Comparison of ENCODE assay signal across 27 mouse cellular contexts in the genomic region with DNA sequence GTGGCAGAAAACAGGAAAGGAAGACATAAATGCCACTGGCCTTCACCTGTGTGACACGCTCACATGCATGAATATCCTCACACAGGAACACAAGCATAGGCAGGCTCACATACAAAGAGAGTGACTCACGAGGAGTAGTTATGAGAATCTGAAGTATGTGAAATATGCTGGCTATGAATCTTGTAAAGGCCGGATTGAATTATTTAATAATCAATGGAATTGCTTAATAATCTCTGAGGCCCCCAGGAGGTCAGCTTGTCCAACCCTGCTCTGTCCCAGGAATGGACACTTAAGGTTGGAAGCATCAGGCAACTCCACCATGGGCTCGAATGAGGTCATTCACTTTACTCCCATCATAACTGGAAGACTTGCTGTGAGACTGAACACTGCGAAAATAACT. TPM values are rescaled to one million over a fixed set of nuclear protein-coding genes. Genes with fewer than 3 reads are reported as not detected.
DNase-seq lines count a peak whose midpoint lies in the region; ATAC-seq and TF ChIP-seq lines count a peak whose summit lies in the region.
"Had no signal": no experiment of that assay in that cellular context is flagged by ENCODE, and none has a peak within 500 bp of the region (broad histone marks: within the 10 kb centered on the region; RNA-seq: fewer than 3 reads in every experiment).

No protein-coding gene starts in this region.

- 63% methylated on average over 5 of the region's 5 CpGs for WGBS in heart, embryonic 13.5 days
- 72% methylated on average over 5 of the region's 5 CpGs for WGBS in heart, embryonic 11.5 days (ENCODE audit: insufficient replicate concordance)

- H3K4me3 ChIP-seq in gastrocnemius, adult 2 months: no peak overlapping the region
- H3K4me3 ChIP-seq in heart, embryonic 13.5 days: no peak overlapping the region
- no peak overlapping the region for H3K4me3 ChIP-seq in heart, embryonic 11.5 days (ENCODE audit: low read depth, low read length)
- H3K4me3 ChIP-seq in embryonic fibroblast, embryonic 13.5 days (ENCODE audit: insufficient read depth, low read length): no peak overlapping the region
- H3K4me3 ChIP-seq: embryonic facial prominence, embryonic 12.5 days; embryonic facial prominence, embryonic 15.5 days; erythroblast, embryonic 14.5 days; forebrain, embryonic 12.5 days; forebrain, embryonic 15.5 days; heart, embryonic 10.5 days; hindbrain, embryonic 12.5 days; hindbrain, embryonic 15.5 days had no signal

- no peak for TF ChIP-seq POLR2A in embryonic fibroblast, embryonic 13.5 days (IDR thresholded peaks at IDR 0.05; ENCODE audit: low read depth, low read length)

- H3K9ac ChIP-seq in heart, embryonic 13.5 days: no peak overlapping the region
- no peak overlapping the region for H3K9ac ChIP-seq in heart, embryonic 11.5 days (ENCODE audit: low read depth, low read length)
- H3K9ac ChIP-seq: embryonic facial prominence, embryonic 12.5 days; embryonic facial prominence, embryonic 15.5 days; forebrain, embryonic 12.5 days; forebrain, embryonic 15.5 days; hindbrain, embryonic 12.5 days; hindbrain, embryonic 15.5 days had no signal

- H3K4me2 ChIP-seq in heart, embryonic 13.5 days: no peak overlapping the region
- H3K4me2 ChIP-seq in heart, embryonic 11.5 days: no peak overlapping the region
- H3K4me2 ChIP-seq: embryonic facial prominence, embryonic 12.5 days; embryonic facial prominence, embryonic 15.5 days; forebrain, embryonic 12.5 days; forebrain, embryonic 15.5 days; hindbrain, embryonic 12.5 days; hindbrain, embryonic 15.5 days had no signal

- peak overlapping the region; percentile 38 for H3K27ac ChIP-seq in gastrocnemius, adult 2 months
- peak overlapping the region; percentile 12; the same call in 1 of the 2 replicates for H3K27ac ChIP-seq in heart, embryonic 13.5 days (replicated peaks)
- no peak overlapping the region for H3K27ac ChIP-seq in heart, embryonic 11.5 days (ENCODE audit: low read depth, low read length)
- peak overlapping the region; percentile 13; the same call in 1 of the 2 replicates for H3K27ac ChIP-seq in embryonic fibroblast, embryonic 13.5 days (ENCODE audit: insufficient read depth, low read length)
- H3K27ac ChIP-seq: embryonic facial prominence, embryonic 12.5 days; embryonic facial prominence, embryonic 15.5 days; forebrain, embryonic 12.5 days; forebrain, embryonic 15.5 days; heart, embryonic 10.5 days; hindbrain, embryonic 12.5 days; hindbrain, embryonic 15.5 days had no signal

- peaks cover 34% of the 10 kb centered on the region for H3K4me1 ChIP-seq in heart, embryonic 13.5 days
- H3K4me1 ChIP-seq in heart, embryonic 11.5 days (ENCODE audit: control insufficient read depth, insufficient read depth, low read length): peaks cover 12% of the 10 kb centered on the region
- peaks cover 2% of the 10 kb centered on the region; the same call in 1 of the 2 replicates for H3K4me1 ChIP-seq in embryonic fibroblast, embryonic 13.5 days (ENCODE audit: control insufficient read depth, insufficient read depth, low read length)
- H3K4me1 ChIP-seq: hindbrain, embryonic 15.5 days had no signal

- H3K9me3 ChIP-seq in heart, embryonic 13.5 days: peaks cover 4% of the 10 kb centered on the region; the same call in 1 of the 2 replicates
- peaks cover 3% of the 10 kb centered on the region; the same call in 1 of the 2 replicates for H3K9me3 ChIP-seq in heart, embryonic 11.5 days (replicated peaks; ENCODE audit: control insufficient read depth, low read length)
- H3K9me3 ChIP-seq: embryonic facial prominence, embryonic 12.5 days; embryonic facial prominence, embryonic 15.5 days; forebrain, embryonic 12.5 days; forebrain, embryonic 15.5 days; heart, embryonic 10.5 days; hindbrain, embryonic 12.5 days; hindbrain, embryonic 15.5 days had no signal

- intact Hi-C loops in gastrocnemius, adult 2 months (cut with DNase I): no loop called here
- intact Hi-C loops in left cerebral cortex, postnatal 25 days (cut with DNase I): loop anchor here (5.0 kb wide), 1 partner anchor 37 kb away; the partner anchor contains the start of gene Cyth3

- H3K27me3 ChIP-seq in heart, embryonic 13.5 days (replicated peaks): no peaks in the 10 kb centered on the region
- no peaks in the 10 kb centered on the region for H3K27me3 ChIP-seq in heart, embryonic 11.5 days (ENCODE audit: control insufficient read depth, insufficient read depth, low read length)
- H3K27me3 ChIP-seq: embryonic facial prominence, embryonic 12.5 days; embryonic facial prominence, embryonic 15.5 days; forebrain, embryonic 12.5 days; forebrain, embryonic 15.5 days; hindbrain, embryonic 12.5 days; hindbrain, embryonic 15.5 days had no signal

- TF ChIP-seq CTCF in gastrocnemius, adult 2 months (IDR thresholded peaks at IDR 0.05): no peak
- no peak for TF ChIP-seq CTCF in embryonic fibroblast, embryonic 13.5 days (IDR thresholded peaks at IDR 0.05; ENCODE audit: borderline replicate concordance, insufficient read depth, low read length)

- ATAC-seq in heart, embryonic 13.5 days (ENCODE audit: extremely low read depth, insufficient number of reproducible peaks, low FRiP score, low TSS enrichment): no peak
- ATAC-seq in heart, embryonic 11.5 days (replicated peaks; ENCODE audit: insufficient number of reproducible peaks, low FRiP score, low TSS enrichment): no peak
- ATAC-seq: CD4-positive, CD25-positive, alpha-beta regulatory T cell, adult 4 months; forebrain, embryonic 15.5 days; intestine, postnatal 0 days had no signal

- H3K36me3 ChIP-seq in heart, embryonic 13.5 days: no peaks in the 10 kb centered on the region
- H3K36me3 ChIP-seq in heart, embryonic 11.5 days (ENCODE audit: control insufficient read depth, insufficient read depth, low read length): no peaks in the 10 kb centered on the region; the same call in 1 of the 2 replicates
- H3K36me3 ChIP-seq: embryonic facial prominence, embryonic 12.5 days; embryonic facial prominence, embryonic 15.5 days; forebrain, embryonic 12.5 days; forebrain, embryonic 15.5 days; heart, embryonic 10.5 days; hindbrain, embryonic 12.5 days; hindbrain, embryonic 15.5 days had no signal

- DNase-seq in gastrocnemius, adult 2 months: no peak
- no peak for DNase-seq in gastrocnemius, adult 8-10 months (ENCODE audit: low spot score in 2 of 2)
- DNase-seq in Muller cell, postnatal 12 days (ENCODE audit: inconsistent ontology term): peak; percentile 66
- no peak for DNase-seq in frontal cortex, postnatal 25 days (ENCODE audit: low spot score in 2 of 2)
- DNase-seq in left cerebral cortex, postnatal 25 days (ENCODE audit: low spot score in 2 of 2): no peak
- DNase-seq: adrenal gland, adult 2 months; adrenal gland, postnatal 14 days; cerebellum, adult 11 months; cerebellum, adult 2 months; cerebellum, adult 9-11 months; cerebellum, postnatal 25 days; gastrocnemius, postnatal 14 days; heart, postnatal 14 days; kidney, adult 2 months had no signal

RNA-seq across cellular contexts. Expression of gene Cyth3, which starts 37.3 kb away (rescaled TPM):
- total RNA-seq in gastrocnemius, adult 2 months (2021): 10 to 100 TPM; 10.7 to 15.8 TPM
- 10 to 100 TPM in 1 of 4 experiments, 1 to 10 TPM in 3; 5.8 to 10.3 (median 9.2) TPM for total RNA-seq in gastrocnemius, adult 8-10 months (2022)
- 36.8 and 41.4 TPM in 2 replicates for polyA plus RNA-seq in heart, embryonic 13.5 days (2015; fragmentation: Nextera tagmentation; extraction: Ambion mirVana)
- polyA plus RNA-seq in heart, embryonic 11.5 days (2014; fragmentation: Nextera tagmentation; extraction: Ambion mirVana): 29.1 and 32.8 TPM in 2 replicates
- polyA plus RNA-seq in embryonic fibroblast, embryonic 13.5 days (2011; ENCODE audit: insufficient read length, low read depth, missing spikeins): 130 and 134 TPM in 2 replicates
- total RNA-seq in left cerebral cortex, postnatal 25 days (2021): 10 to 100 TPM; 37.5 to 38.2 TPM

RNA-seq across cellular contexts. Expression of gene Rac1, which starts 57.1 kb away (rescaled TPM):
- total RNA-seq in gastrocnemius, adult 2 months (2021): 100 to 1,000 TPM; 211 to 236 TPM
- 100 to 1,000 TPM; 211 to 247 (median 228) TPM for total RNA-seq in gastrocnemius, adult 8-10 months (2022)
- polyA plus RNA-seq in heart, embryonic 13.5 days (2015; fragmentation: Nextera tagmentation; extraction: Ambion mirVana): 352 and 355 TPM in 2 replicates
- polyA plus RNA-seq in heart, embryonic 11.5 days (2014; fragmentation: Nextera tagmentation; extraction: Ambion mirVana): 409 and 438 TPM in 2 replicates
- polyA plus RNA-seq in embryonic fibroblast, embryonic 13.5 days (2011; ENCODE audit: insufficient read length, low read depth, missing spikeins): 474 and 478 TPM in 2 replicates
- 100 to 1,000 TPM; 354 to 378 TPM for total RNA-seq in left cerebral cortex, postnatal 25 days (2021)
